Mouse (Mus musculus): ENCODE measurements around the gene Pnpla3.

GRCm38 (mm10) chr15:84212756-84213105, 45.1 kb downstream of the Pnpla3 start:
- TF ChIP-seq CTCF (IDR thresholded peaks at IDR 0.05; ENCODE audit: control insufficient read depth, insufficient read depth, insufficient replicate concordance, low read depth, low read length) (no peak), POLR2A (IDR thresholded peaks at IDR 0.05; ENCODE audit: control insufficient read depth, low read depth, low read length) (no peak)
